Mouse (Mus musculus): ENCODE results near the gene Sgo2a. TPM values are rescaled to one million over a fixed set of nuclear protein-coding genes. Genes with fewer than 3 reads are reported as not detected.
"Not testable (repeated sequence)": the region's sequence is repeated elsewhere in the genome, so short reads cannot be mapped to it uniquely, and the experiment has no call there.

The Sgo2a gene
- polyA plus RNA-seq, 1 experiment from 2014 or later: 15.1 TPM

GRCm38 (mm10) chr1:57989052-57989600, 6.6 kb upstream of the Sgo2a start:
- no peak for ATAC-seq (ENCODE audit: insufficient number of reproducible peaks, low FRiP score, low TSS enrichment, low read depth)
- no peak overlapping the region for H3K4me2 ChIP-seq
- WGBS: 72% methylated on average over 6 of the region's 6 CpGs
- no peaks in the 10 kb centered on the region for H3K9me3 ChIP-seq
- no peak overlapping the region for H3K4me3 ChIP-seq
- H3K36me3 ChIP-seq: no peaks in the 10 kb centered on the region
- H3K9ac ChIP-seq: no peak overlapping the region
- no peaks in the 10 kb centered on the region for H3K27me3 ChIP-seq
- H3K4me1 ChIP-seq: no peaks in the 10 kb centered on the region
- no peak overlapping the region for H3K27ac ChIP-seq

GRCm38 (mm10) chr1:57991277-57991676, 4.5 kb upstream of the Sgo2a start:
- Histone ChIP-seq H3K4me1 (peaks cover 1% of the 10 kb centered on the region), H3K36me3 (no peaks in the 10 kb centered on the region), H3K27ac (no peak overlapping the region), H3K27me3 (no peaks in the 10 kb centered on the region), H3K4me3 (no peak overlapping the region), H3K9ac (no peak overlapping the region), H3K9me3 (no peaks in the 10 kb centered on the region), H3K4me2 (no peak overlapping the region)
- no peak for ATAC-seq (ENCODE audit: insufficient number of reproducible peaks, low FRiP score, low TSS enrichment, low read depth)
- 83% methylated on average over 2 of the region's 2 CpGs for WGBS

GRCm38 (mm10) chr1:57996133-57996615, 403 bp downstream of the Sgo2a start:
- ATAC-seq (ENCODE audit: insufficient number of reproducible peaks, low FRiP score, low TSS enrichment, low read depth): 0 out of 2 replicates have a peak, but pooled peaks have one; percentile 41
- peak overlapping the region; percentile 77 for H3K27ac ChIP-seq
- peak overlapping the region; percentile 85 for H3K4me2 ChIP-seq
- no peaks in the 10 kb centered on the region for H3K27me3 ChIP-seq
- H3K9ac ChIP-seq: peak overlapping the region; percentile 77
- peak overlapping the region; percentile 97 for H3K4me3 ChIP-seq
- peaks cover 11% of the 10 kb centered on the region for H3K4me1 ChIP-seq
- no peaks in the 10 kb centered on the region for H3K9me3 ChIP-seq
- 0% methylated on average over 29 of the region's 29 CpGs for WGBS
- peaks cover 4% of the 10 kb centered on the region; the same call in 1 of the 2 replicates for H3K36me3 ChIP-seq

- 83% methylated on average over 3 of the region's 3 CpGs for WGBS
- no peaks in the 10 kb centered on the region for H3K9me3 ChIP-seq
- H3K4me1 ChIP-seq: peaks cover 11% of the 10 kb centered on the region
- H3K4me3 ChIP-seq: no peak overlapping the region
- no peak overlapping the region for H3K27ac ChIP-seq
- no peak overlapping the region for H3K4me2 ChIP-seq
- no peak for ATAC-seq (ENCODE audit: insufficient number of reproducible peaks, low FRiP score, low TSS enrichment, low read depth)
- H3K27me3 ChIP-seq: no peaks in the 10 kb centered on the region
- H3K36me3 ChIP-seq: peaks cover 4% of the 10 kb centered on the region; the same call in 1 of the 2 replicates
- no peak overlapping the region for H3K9ac ChIP-seq
These were observed 2.4 kb downstream of the Sgo2a start for GRCm38 (mm10) chr1:57998146-57998545.

GRCm38 (mm10) chr1:58006388-58006787, 10.6 kb downstream of the Sgo2a start:
- 95% methylated on average over 7 of the region's 7 CpGs for WGBS
- not testable (repeated sequence) for H3K27ac ChIP-seq; H3K9me3 ChIP-seq; H3K4me2 ChIP-seq; H3K4me1 ChIP-seq; H3K4me3 ChIP-seq; ATAC-seq (ENCODE audit: insufficient number of reproducible peaks, low FRiP score, low TSS enrichment, low read depth); H3K27me3 ChIP-seq; H3K9ac ChIP-seq; H3K36me3 ChIP-seq

- ATAC-seq (ENCODE audit: insufficient number of reproducible peaks, low FRiP score, low TSS enrichment, low read depth): no peak
- Histone ChIP-seq H3K9me3 (no peaks in the 10 kb centered on the region), H3K4me2 (no peak within 1 kb of the TSS), H3K27ac (no peak within 1 kb of the TSS), H3K9ac (no peak within 1 kb of the TSS), H3K4me1 (no peaks in the 10 kb centered on the region), H3K4me3 (no peak within 1 kb of the TSS), H3K27me3 (no peaks in the 10 kb centered on the region), H3K36me3 (peaks cover 48% of the 10 kb centered on the region)
- whole genome bisulfite sequencing: 98% methylated on average over 7 of the region's 7 CpGs
These were observed 23.1 kb downstream of the Sgo2a start, which contains the start of gene Kctd18 for GRCm38 (mm10) chr1:58018856-58019255. Gene Kctd18 (minus strand): TSS chr1:58018956.

GRCm38 (mm10) chr1:58027707-58028106, 31.9 kb downstream of the Sgo2a start:
- Histone ChIP-seq H3K9ac (no peak overlapping the region), H3K27me3 (no peaks in the 10 kb centered on the region), H3K4me3 (no peak overlapping the region), H3K36me3 (no peaks in the 10 kb centered on the region; the same call in 1 of the 2 replicates), H3K4me2 (no peak overlapping the region), H3K9me3 (no peaks in the 10 kb centered on the region), H3K4me1 (peaks cover 19% of the 10 kb centered on the region), H3K27ac (no peak overlapping the region)
- WGBS: 83% methylated on average over 7 of the region's 7 CpGs
- ATAC-seq (ENCODE audit: insufficient number of reproducible peaks, low FRiP score, low TSS enrichment, low read depth): no peak

- H3K4me3 ChIP-seq: peak within 1 kb of the TSS; percentile 32
- H3K27me3 ChIP-seq: no peaks in the 10 kb centered on the region
- WGBS: 8% methylated on average over 12 of the region's 12 CpGs
These were observed 33.9 kb downstream of the Sgo2a start, which contains the start of gene Aox1 for GRCm38 (mm10) chr1:58029636-58030117. Gene Aox1 (plus strand): TSS chr1:58029931.

GRCm38 (mm10) chr1:58030156-58030871, 34.5 kb downstream of the Sgo2a start:
- Histone ChIP-seq H3K9me3 (no peaks in the 10 kb centered on the region), H3K9ac (no peak overlapping the region), H3K36me3 (no peaks in the 10 kb centered on the region), H3K4me2 (peak overlapping the region; percentile 47), H3K27me3 (no peaks in the 10 kb centered on the region), H3K4me1 (peaks cover 19% of the 10 kb centered on the region), H3K27ac (peak overlapping the region; percentile 64), H3K4me3 (peak overlapping the region; percentile 32)
- ATAC-seq (ENCODE audit: insufficient number of reproducible peaks, low FRiP score, low TSS enrichment, low read depth): 0 out of 2 replicates have a peak, but pooled peaks have one; percentile 19
- WGBS: 20% methylated on average over 13 of the region's 13 CpGs

More at GRCm38 (mm10) chr1:58029636-58030117, 33.9 kb downstream of the Sgo2a start, which contains the start of gene Aox1:
- Histone ChIP-seq H3K9me3 (no peaks in the 10 kb centered on the region), H3K4me2 (peak within 1 kb of the TSS; percentile 47), H3K4me1 (peaks cover 19% of the 10 kb centered on the region), H3K36me3 (no peaks in the 10 kb centered on the region), H3K9ac (no peak within 1 kb of the TSS), H3K27ac (peak within 1 kb of the TSS; percentile 64)
- ATAC-seq (ENCODE audit: insufficient number of reproducible peaks, low FRiP score, low TSS enrichment, low read depth): peak; percentile 44

- Histone ChIP-seq H3K4me2 (no peak overlapping the region), H3K36me3 (no peaks in the 10 kb centered on the region), H3K27me3 (no peaks in the 10 kb centered on the region), H3K9ac (no peak overlapping the region), H3K4me1 (peaks cover 19% of the 10 kb centered on the region), H3K4me3 (no peak overlapping the region), H3K9me3 (no peaks in the 10 kb centered on the region), H3K27ac (no peak overlapping the region)
- 61% methylated on average over 10 of the region's 10 CpGs for WGBS
- ATAC-seq (ENCODE audit: insufficient number of reproducible peaks, low FRiP score, low TSS enrichment, low read depth): no peak
These were observed 35.5 kb downstream of the Sgo2a start for GRCm38 (mm10) chr1:58031160-58031769.

GRCm38 (mm10) chr1:58037306-58037705, 41.5 kb downstream of the Sgo2a start:
- not testable (repeated sequence) for ATAC-seq (ENCODE audit: insufficient number of reproducible peaks, low FRiP score, low TSS enrichment, low read depth); H3K36me3 ChIP-seq
- WGBS: 88% methylated on average over 9 of the region's 9 CpGs

GRCm38 (mm10) chr1:58045076-58045475, 49.3 kb downstream of the Sgo2a start:
- Histone ChIP-seq H3K27me3 (no peaks in the 10 kb centered on the region), H3K4me2 (no peak overlapping the region), H3K36me3 (no peaks in the 10 kb centered on the region), H3K4me3 (no peak overlapping the region), H3K4me1 (no peaks in the 10 kb centered on the region), H3K9ac (no peak overlapping the region), H3K9me3 (no peaks in the 10 kb centered on the region), H3K27ac (no peak overlapping the region)
- no peak for ATAC-seq (ENCODE audit: insufficient number of reproducible peaks, low FRiP score, low TSS enrichment, low read depth)
- WGBS: 72% methylated on average over 3 of the region's 3 CpGs

More at GRCm38 (mm10) chr1:58037306-58037705, 41.5 kb downstream of the Sgo2a start:
- not testable (repeated sequence) for H3K9ac ChIP-seq, H3K27me3 ChIP-seq, H3K4me2 ChIP-seq, H3K27ac ChIP-seq, H3K4me1 ChIP-seq, H3K4me3 ChIP-seq, H3K9me3 ChIP-seq

Data from limb, embryonic 15.5 days (tissue).